Mouse (Mus musculus) embryonic facial prominence, embryonic 10.5 days (tissue): Measurements from ENCODE around the gene Fam205a2. TPM values are rescaled to one million over a fixed set of nuclear protein-coding genes. Genes with fewer than 3 reads are reported as not detected.
"Not testable (repeated sequence)": the region's sequence is repeated elsewhere in the genome, so short reads cannot be mapped to it uniquely, and the experiment has no call there.

Source experiments
- DNase-seq: peaks from one replicate; pipeline ENCODE4 v3.0.0-alpha.2; 2017; ENCODE audit warnings: low spot score
- H3K27ac ChIP-seq: fragments of 300-500 bp; sonication (generic); replicated peaks from 2 replicates; pipeline ENCODE4 v1.5.1; 2016; ENCODE audit warnings: mild to moderate bottlenecking
- H3K27me3 ChIP-seq: fragments of 300-500 bp; sonication (generic); replicated peaks from 2 replicates; pipeline ENCODE4 v1.6.1; 2016; ENCODE audit warnings: low read depth, mild to moderate bottlenecking; ENCODE audit not compliant: poor library complexity, severe bottlenecking
- H3K36me3 ChIP-seq: fragments of 300-500 bp; sonication (generic); replicated peaks from 2 replicates; pipeline ENCODE4 v1.6.1; 2016; ENCODE audit warnings: mild to moderate bottlenecking, moderate library complexity
- H3K4me1 ChIP-seq: fragments of 300-500 bp; sonication (generic); 2 replicates; pipeline ENCODE4 v1.6.1; 2016
- H3K4me3 ChIP-seq: fragments of 300-500 bp; sonication (generic); 2 replicates; pipeline ENCODE4 v1.5.1; 2016; ENCODE audit warnings: mild to moderate bottlenecking, moderate library complexity
- H3K9me3 ChIP-seq: fragments of 300-500 bp; sonication (generic); 2 replicates; pipeline ENCODE4 v1.6.1; 2016; ENCODE audit warnings: mild to moderate bottlenecking
- WGBS: fragments of 180-500 bp; shearing (Covaris S2); methylation state at CpG from one replicate; pipeline ENCODE4 v1.1.7; 2016; 5-methylcytosine and 5-hydroxymethylcytosine counted together
- polyA plus RNA-seq: library from polyadenylated mRNA; unstranded; fragments of >200 nt; fragmentation: Nextera tagmentation; extraction: Ambion mirVana; gene quantifications from 2 replicates; pipeline ENCODE4 v1.2.1, GENCODE M21; 2016

Fam205a2 gene
- polyA plus RNA-seq = not detected in 2 replicates

- WGBS = no CpG with 5 or more reads among the region's 1 CpGs
- H3K4me3 ChIP-seq, H3K27me3 ChIP-seq, H3K4me1 ChIP-seq, H3K9me3 ChIP-seq, H3K36me3 ChIP-seq, H3K27ac ChIP-seq, DNase-seq: not testable (repeated sequence)
These were observed at the start of gene Fam205a2 for GRCm38 (mm10) chr4:42528075-42528474. TSS of gene Fam205a2 (minus strand) at chr4:42528175.

Other genes starting within 250 kb of the Fam205a2 start
- not detected in 2 replicates for gene Gm21953, start 233.9 kb downstream of the Fam205a2 start, polyA plus RNA-seq
- not detected in 2 replicates for gene Fam205a3, start 209.8 kb downstream of the Fam205a2 start, polyA plus RNA-seq
- not detected in 2 replicates for gene Gm21586, start 88.8 kb downstream of the Fam205a2 start, polyA plus RNA-seq
- gene Gm2163, start 61.4 kb downstream of the Fam205a2 start, polyA plus RNA-seq = 0.16 TPM in 1 of 2 replicates, not detected in the other
- gene Gm10591, start 84.0 kb upstream of the Fam205a2 start, polyA plus RNA-seq = not detected in 2 replicates
- not detected in 2 replicates for gene Gm2564, start 101.5 kb upstream of the Fam205a2 start, polyA plus RNA-seq
- not detected in 2 replicates for gene Ccl27b, start 127.1 kb upstream of the Fam205a2 start, polyA plus RNA-seq
- 0.11 TPM in 1 of 2 replicates, not detected in the other for gene Il11ra2, start 133.7 kb upstream of the Fam205a2 start, polyA plus RNA-seq
- gene 4930578G10Rik, start 207.4 kb upstream of the Fam205a2 start, polyA plus RNA-seq = 0.27 and 0.48 TPM in 2 replicates
- not detected in 2 replicates for gene Ccl19, start 228.4 kb upstream of the Fam205a2 start, polyA plus RNA-seq
- gene Ccl21a, start 245.8 kb upstream of the Fam205a2 start, polyA plus RNA-seq = 0.30 and 0.63 TPM in 2 replicates